ENCODE assay signal across 16 mouse cellular contexts in the genomic region with DNA sequence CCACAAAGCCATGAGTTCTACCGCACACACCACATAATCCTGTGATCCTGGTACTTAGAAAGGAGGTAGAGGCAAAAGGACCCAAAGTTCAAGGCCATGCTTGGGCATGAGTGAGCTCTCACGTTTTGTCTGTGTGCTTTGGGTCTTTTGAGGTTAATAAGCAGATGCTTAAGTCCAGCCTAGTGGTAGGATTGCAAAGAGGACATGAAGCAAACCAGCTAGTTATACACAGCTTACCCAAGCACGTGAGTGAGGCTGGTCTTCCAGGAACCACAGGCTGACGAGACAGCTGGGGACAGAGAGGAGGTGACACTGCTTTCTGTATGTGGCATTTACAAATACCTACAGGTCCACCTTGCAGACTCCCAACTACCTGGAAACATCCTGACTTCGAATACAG.
"Had no signal": no experiment of that assay in that cellular context is flagged by ENCODE, and none has a peak within 500 bp of the region (broad histone marks: within the 10 kb centered on the region; RNA-seq: fewer than 3 reads in every experiment).

No protein-coding gene starts in this region.

- H3K27ac ChIP-seq: limb, embryonic 12.5 days; liver, embryonic 15.5 days; neural tube, embryonic 13.5 days; stomach, embryonic 15.5 days had no signal

- H3K9me3 ChIP-seq: limb, embryonic 12.5 days; liver, embryonic 15.5 days; neural tube, embryonic 13.5 days; stomach, embryonic 15.5 days had no signal

- H3K9ac ChIP-seq: limb, embryonic 12.5 days; liver, embryonic 15.5 days; neural tube, embryonic 13.5 days; stomach, embryonic 15.5 days had no signal

- H3K4me1 ChIP-seq: limb, embryonic 12.5 days; liver, embryonic 15.5 days; neural tube, embryonic 13.5 days; stomach, embryonic 15.5 days had no signal

- H3K27me3 ChIP-seq: limb, embryonic 12.5 days; liver, embryonic 15.5 days; neural tube, embryonic 13.5 days; stomach, embryonic 15.5 days had no signal

- H3K4me3 ChIP-seq: layer of hippocampus, adult 2 months; limb, embryonic 12.5 days; liver, embryonic 15.5 days; neural tube, embryonic 13.5 days; stomach, embryonic 15.5 days had no signal

- H3K4me2 ChIP-seq: limb, embryonic 12.5 days; liver, embryonic 15.5 days; neural tube, embryonic 13.5 days; stomach, embryonic 15.5 days had no signal

- DNase-seq: kidney, adult 8-10 months; kidney, postnatal 36 days; liver; lung, adult 2 months; lung, postnatal 36 days; midbrain, embryonic 14.5 days; retina, postnatal 1 day; right cerebral cortex, postnatal 4 days; thymus, adult 2 months; thymus, postnatal 25 days had no signal

- ATAC-seq: lung, postnatal 0 days had no signal
